Comparison of ENCODE assay signal across 8 mouse cellular contexts in the genomic region with DNA sequence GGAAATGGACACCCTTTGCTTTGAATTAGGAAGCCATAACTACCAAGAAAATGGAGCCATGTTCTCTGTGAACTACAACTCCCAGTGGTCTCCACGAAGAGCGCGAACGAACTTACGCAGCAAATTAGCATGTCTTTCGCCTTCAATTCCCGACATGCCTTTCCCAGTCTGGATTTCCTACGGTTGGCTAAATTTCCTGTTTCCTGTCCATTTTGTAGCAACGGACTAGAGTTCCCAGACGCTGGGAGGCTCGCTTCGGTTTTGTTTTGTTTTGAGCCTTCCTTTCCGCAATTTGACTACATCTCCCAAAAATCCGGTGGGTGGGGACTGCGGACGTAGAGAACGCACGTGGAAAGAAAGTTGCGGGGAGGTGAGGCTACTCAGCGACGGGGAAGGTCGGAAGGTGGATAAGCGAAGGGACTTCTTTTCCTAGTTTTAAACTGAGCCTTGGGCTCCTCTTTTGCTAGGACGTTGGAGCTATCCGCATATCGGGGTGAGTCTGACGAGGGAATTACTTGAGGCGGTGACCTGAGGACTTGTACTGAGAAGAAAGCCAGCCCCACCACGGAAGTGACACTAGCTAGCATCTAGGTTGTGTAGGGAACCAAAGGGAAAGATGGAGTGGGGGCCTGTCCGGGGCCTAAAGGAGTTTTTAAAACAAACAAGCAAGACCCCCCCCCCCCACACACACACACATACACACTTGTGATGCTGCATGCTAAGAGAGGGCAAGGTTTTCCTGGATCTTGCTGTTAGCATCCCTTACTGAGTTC. TPM values are rescaled to one million over a fixed set of nuclear protein-coding genes. Genes with fewer than 3 reads are reported as not detected.
DNase-seq lines count a peak whose midpoint lies in the region; ATAC-seq lines count a peak whose summit lies in the region.

A gene (plus strand): TSS at position 171 of the 773 bp plus-strand sequence.

- H3K4me2 ChIP-seq in forebrain, embryonic 11.5 days (ENCODE audit: low read depth, low read length, severe bottlenecking) = peak within 1 kb of the TSS; percentile 73
- H3K4me2 ChIP-seq in heart, embryonic 16.5 days (ENCODE audit: low read depth, low read length) = peak within 1 kb of the TSS; percentile 84
- H3K4me2 ChIP-seq in liver, embryonic 15.5 days = peak within 1 kb of the TSS; percentile 85
- peak within 1 kb of the TSS; percentile 88 for H3K4me2 ChIP-seq in neural tube, embryonic 12.5 days (replicated peaks)

- DNase-seq in CD8-positive naive resting alpha-beta T cell, adult 2 months (ENCODE audit: low read depth in 2 of 2, low spot score in 2 of 2) = peak; percentile 53 to 58
- peak; percentile 79 for DNase-seq in c-Kit-positive CD71-negative TER-119-negative erythroid progenitor cells, embryonic 14.5 days (ENCODE audit: low read depth)
- peak; percentile 80 for DNase-seq in forebrain, embryonic 11.5 days (ENCODE audit: low spot score)
- peak; percentile 83 to 95 for DNase-seq in kidney, postnatal 36 days
- peak; percentile 98 for DNase-seq in telencephalon, adult 2 months (ENCODE audit: low read depth, low spot score)

- peak; percentile 82 for ATAC-seq in forebrain, embryonic 11.5 days (replicated peaks; ENCODE audit: low FRiP score)
- peak; percentile 86 for ATAC-seq in heart, embryonic 16.5 days (replicated peaks; ENCODE audit: extremely low read depth, insufficient read depth, low FRiP score)
- ATAC-seq in liver, embryonic 15.5 days (ENCODE audit: insufficient read depth) = peak; percentile 74
- ATAC-seq in neural tube, embryonic 12.5 days (ENCODE audit: low FRiP score, low read depth) = peak; percentile 80

- peaks cover 6% of the 10 kb centered on the region; the same call in 1 of the 2 replicates for H3K4me1 ChIP-seq in forebrain, embryonic 11.5 days (replicated peaks; ENCODE audit: control insufficient read depth, insufficient read depth, low read length)
- peaks cover 4% of the 10 kb centered on the region for H3K4me1 ChIP-seq in heart, embryonic 16.5 days (ENCODE audit: control insufficient read depth, insufficient read depth, low read length)
- peaks cover 33% of the 10 kb centered on the region for H3K4me1 ChIP-seq in liver, embryonic 15.5 days (replicated peaks)
- peaks cover 6% of the 10 kb centered on the region; the same call in 1 of the 2 replicates for H3K4me1 ChIP-seq in neural tube, embryonic 12.5 days

- H3K9me3 ChIP-seq in forebrain, embryonic 11.5 days (ENCODE audit: control insufficient read depth, low read length) = no peaks in the 10 kb centered on the region
- no peaks in the 10 kb centered on the region for H3K9me3 ChIP-seq in heart, embryonic 16.5 days (replicated peaks; ENCODE audit: control insufficient read depth, low read length)
- H3K9me3 ChIP-seq in liver, embryonic 15.5 days (replicated peaks) = no peaks in the 10 kb centered on the region
- no peaks in the 10 kb centered on the region for H3K9me3 ChIP-seq in neural tube, embryonic 12.5 days

- H3K36me3 ChIP-seq in forebrain, embryonic 11.5 days (ENCODE audit: control insufficient read depth, insufficient read depth, low read length) = peaks cover 4% of the 10 kb centered on the region
- H3K36me3 ChIP-seq in heart, embryonic 16.5 days (ENCODE audit: control insufficient read depth, insufficient read depth) = peaks cover 42% of the 10 kb centered on the region
- peaks cover 61% of the 10 kb centered on the region for H3K36me3 ChIP-seq in liver, embryonic 15.5 days (replicated peaks)
- peaks cover 51% of the 10 kb centered on the region for H3K36me3 ChIP-seq in neural tube, embryonic 12.5 days

- under 1% methylated on average over 30 of the region's 30 CpGs for WGBS in forebrain, embryonic 11.5 days
- under 1% methylated on average over 30 of the region's 30 CpGs for WGBS in heart, embryonic 16.5 days
- WGBS in liver, embryonic 15.5 days (ENCODE audit: insufficient replicate concordance) = under 1% methylated on average over 30 of the region's 30 CpGs
- under 1% methylated on average over 30 of the region's 30 CpGs for WGBS in neural tube, embryonic 12.5 days

- H3K27me3 ChIP-seq in forebrain, embryonic 11.5 days (ENCODE audit: control insufficient read depth, insufficient read depth, low read length) = no peaks in the 10 kb centered on the region
- no peaks in the 10 kb centered on the region for H3K27me3 ChIP-seq in heart, embryonic 16.5 days (ENCODE audit: control insufficient read depth, insufficient read depth, low read length)
- H3K27me3 ChIP-seq in liver, embryonic 15.5 days = no peaks in the 10 kb centered on the region
- H3K27me3 ChIP-seq in neural tube, embryonic 12.5 days (replicated peaks) = no peaks in the 10 kb centered on the region

- peak within 1 kb of the TSS; percentile 71 for H3K9ac ChIP-seq in forebrain, embryonic 11.5 days (ENCODE audit: low read length)
- H3K9ac ChIP-seq in heart, embryonic 16.5 days (ENCODE audit: low read length) = peak within 1 kb of the TSS; percentile 76
- peak within 1 kb of the TSS; percentile 75 for H3K9ac ChIP-seq in liver, embryonic 15.5 days
- H3K9ac ChIP-seq in neural tube, embryonic 12.5 days = peak within 1 kb of the TSS; percentile 64

- H3K27ac ChIP-seq in forebrain, embryonic 11.5 days (ENCODE audit: low read depth, low read length) = peak within 1 kb of the TSS; percentile 76
- peak within 1 kb of the TSS; percentile 84 for H3K27ac ChIP-seq in heart, embryonic 16.5 days (ENCODE audit: low read length)
- H3K27ac ChIP-seq in liver, embryonic 15.5 days (replicated peaks) = peak within 1 kb of the TSS; percentile 82
- H3K27ac ChIP-seq in neural tube, embryonic 12.5 days = peak within 1 kb of the TSS; percentile 48

- peak within 1 kb of the TSS; percentile 68 for H3K4me3 ChIP-seq in forebrain, embryonic 11.5 days (ENCODE audit: low read depth, low read length)
- peak within 1 kb of the TSS; percentile 73 for H3K4me3 ChIP-seq in heart, embryonic 16.5 days (ENCODE audit: low read length)
- H3K4me3 ChIP-seq in liver, embryonic 15.5 days (replicated peaks) = peak within 1 kb of the TSS; percentile 69
- H3K4me3 ChIP-seq in neural tube, embryonic 12.5 days = peak within 1 kb of the TSS; percentile 66

RNA-seq across cellular contexts. Expression of the gene that starts here (rescaled TPM):
- 69.4 and 74.5 TPM in 2 replicates for polyA plus RNA-seq in forebrain, embryonic 11.5 days (2014; fragmentation: Nextera tagmentation; extraction: Ambion mirVana)
- polyA plus RNA-seq in heart, embryonic 16.5 days (2015; fragmentation: Nextera tagmentation; extraction: Ambion mirVana) = 66.1 and 68.4 TPM in 2 replicates
- polyA plus RNA-seq in liver, embryonic 15.5 days (2015; fragmentation: Nextera tagmentation; extraction: Ambion mirVana) = 30.7 and 33.5 TPM in 2 replicates
- 78.4 and 81.7 TPM in 2 replicates for polyA plus RNA-seq in neural tube, embryonic 12.5 days (2016; fragmentation: Nextera tagmentation; extraction: Ambion mirVana)

Comparison
In these comparisons a context has a peak if more than half of its experiments do, and no peak if none do; other contexts are left out.
1. Peak in every context shown above with its lines: DNase-seq, ATAC-seq, H3K4me3 ChIP-seq and H3K27ac ChIP-seq.